Mouse (Mus musculus) WW6 (cell line): Measurements from ENCODE around the gene Socs3.

ENCODE experiments used
- DNase-seq: peaks from one replicate; pipeline ENCODE4 v3.0.0-alpha.2; 2013; ENCODE audit warnings: low read depth, low spot score

Gene Socs3

GRCm38 (mm10) chr11:117995255-117995654, 25.4 kb upstream of the Socs3 start:
- no peak for DNase-seq

- DNase-seq, result no peak
Measured at GRCm38 (mm10) chr11:117994250-117995057, 24.6 kb upstream of the Socs3 start.

GRCm38 (mm10) chr11:117993190-117994175, 23.6 kb upstream of the Socs3 start:
- no peak for DNase-seq

- no peak for DNase-seq
Measured at GRCm38 (mm10) chr11:117991502-117992470, 21.9 kb upstream of the Socs3 start.

GRCm38 (mm10) chr11:117989926-117990325, 20.1 kb upstream of the Socs3 start:
- DNase-seq, result no peak

- DNase-seq, result no peak
Measured at GRCm38 (mm10) chr11:117989241-117989640, 19.4 kb upstream of the Socs3 start.

- DNase-seq, result no peak
Measured at GRCm38 (mm10) chr11:117987968-117988367, 18.1 kb upstream of the Socs3 start.

- DNase-seq, result no peak
Measured at GRCm38 (mm10) chr11:117987032-117987451, 17.2 kb upstream of the Socs3 start.

GRCm38 (mm10) chr11:117986126-117987031, 16.5 kb upstream of the Socs3 start, which contains the start of gene Pgs1:
TSS of gene Pgs1 (plus strand) at chr11:117986292.
- DNase-seq, result no peak

- DNase-seq, result no peak
Measured at GRCm38 (mm10) chr11:117983770-117984169, 13.9 kb upstream of the Socs3 start.

GRCm38 (mm10) chr11:117982426-117982825, 12.6 kb upstream of the Socs3 start:
- DNase-seq, result no peak

- no peak for DNase-seq
Measured at GRCm38 (mm10) chr11:117979388-117979787, 9.5 kb upstream of the Socs3 start.

GRCm38 (mm10) chr11:117977694-117978360, 8.0 kb upstream of the Socs3 start:
- DNase-seq, result no peak

GRCm38 (mm10) chr11:117976081-117976582, 6.3 kb upstream of the Socs3 start:
- DNase-seq, result no peak

- DNase-seq, result no peak
Measured at GRCm38 (mm10) chr11:117975211-117975967, 5.5 kb upstream of the Socs3 start.

GRCm38 (mm10) chr11:117974327-117975125, 4.7 kb upstream of the Socs3 start:
- no peak for DNase-seq

GRCm38 (mm10) chr11:117973569-117973968, 3.7 kb upstream of the Socs3 start:
- no peak for DNase-seq
